In the genomic region with DNA sequence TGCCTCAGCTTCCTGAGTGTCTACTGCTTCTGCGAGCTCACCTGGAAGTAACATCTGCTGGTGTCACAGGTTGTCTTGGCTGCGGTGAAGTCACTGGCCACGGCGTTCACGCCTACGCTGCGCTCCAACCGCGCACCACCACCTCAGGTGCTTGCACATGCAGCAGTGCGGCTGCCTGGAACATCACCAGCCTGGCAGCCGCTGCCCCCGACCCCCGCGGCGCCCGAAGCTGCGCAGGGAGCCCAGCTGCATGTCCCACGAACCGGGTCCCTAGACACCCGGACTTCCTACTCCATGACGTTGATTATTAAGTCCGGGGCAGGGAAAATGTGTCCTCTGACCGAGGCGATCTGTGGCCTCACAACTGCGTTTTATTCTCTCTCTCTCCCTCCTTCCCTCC, we compare ENCODE assay signal across 26 mouse cellular contexts. TPM values are rescaled to one million over a fixed set of nuclear protein-coding genes. Genes with fewer than 3 reads are reported as not detected.
DNase-seq lines count a peak whose midpoint lies in the region; ATAC-seq and TF ChIP-seq lines count a peak whose summit lies in the region.
"Had no signal": no experiment of that assay in that cellular context is flagged by ENCODE, and none has a peak within 500 bp of the region (broad histone marks: within the 10 kb centered on the region; RNA-seq: fewer than 3 reads in every experiment).

No protein-coding gene starts in this region.

- peaks cover 14% of the 10 kb centered on the region for H3K4me1 ChIP-seq in hindbrain, embryonic 12.5 days
- peaks cover 11% of the 10 kb centered on the region for H3K4me1 ChIP-seq in hindbrain, embryonic 16.5 days (ENCODE audit: control insufficient read depth, insufficient read depth, low read depth, low read length)
- H3K4me1 ChIP-seq in G1E (ENCODE audit: insufficient read depth, low read depth, low read length), result peaks cover 67% of the 10 kb centered on the region
- peaks cover 43 to 50% of the 10 kb centered on the region in 2 experiments for H3K4me1 ChIP-seq in liver, embryonic 14.5 days (replicated peaks; ENCODE audit: control insufficient read depth in 2 of 2, insufficient read depth in 2 of 2, low read length in 1 of 2)

- no peak for ATAC-seq in hindbrain, embryonic 12.5 days (ENCODE audit: low FRiP score)
- no peak for ATAC-seq in hindbrain, embryonic 16.5 days
- ATAC-seq in G1E (ENCODE audit: extremely low read depth, insufficient number of reproducible peaks, low FRiP score, poor library complexity, severe bottlenecking), result no peak
- ATAC-seq in liver, embryonic 14.5 days (ENCODE audit: insufficient read depth), result no peak
- ATAC-seq: activated CD4-positive, CD25-positive, alpha-beta regulatory T cell, adult 4 months; forebrain, embryonic 15.5 days; intestine, embryonic 15.5 days had no signal

- DNase-seq in heart, adult 11 months, result peak; percentile 92
- DNase-seq in heart, adult 9 months (ENCODE audit: low spot score in 2 of 2), result no peak
- no peak for DNase-seq in G1E (ENCODE audit: low spot score)
- no peak for DNase-seq in liver, embryonic 14.5 days (ENCODE audit: low read depth in 3 of 3, low spot score in 3 of 3)
- DNase-seq in retina, embryonic 14.5 days (ENCODE audit: low spot score), result no peak
- DNase-seq in cerebellum, adult 18-20 months, result no peak
- DNase-seq: adrenal gland, postnatal 14 days; cerebellum, adult 11 months; cerebellum, postnatal 14 days; kidney, adult 8-10 months; kidney, postnatal 10 days; left cerebral cortex, postnatal 4 days; lung, postnatal 4 days; right cerebral cortex, postnatal 25 days; spleen, adult 18-20 months had no signal

- TF ChIP-seq CTCF in G1E (IDR thresholded peaks at IDR 0.05; ENCODE audit: low read depth, low read length), result no peak
- TF ChIP-seq CTCF in liver, embryonic 14.5 days (IDR thresholded peaks at IDR 0.05; ENCODE audit: low read depth), result no peak

- peaks cover 9% of the 10 kb centered on the region; the same call in 1 of the 2 replicates for H3K36me3 ChIP-seq in hindbrain, embryonic 12.5 days
- H3K36me3 ChIP-seq in hindbrain, embryonic 16.5 days (ENCODE audit: control insufficient read depth, insufficient read depth, low read length), result no peaks in the 10 kb centered on the region
- peaks cover 2% of the 10 kb centered on the region for H3K36me3 ChIP-seq in G1E (replicated peaks)
- H3K36me3 ChIP-seq in liver, embryonic 14.5 days (replicated peaks; ENCODE audit: control insufficient read depth, insufficient read depth, low read depth), result no peaks in the 10 kb centered on the region
- H3K36me3 ChIP-seq: embryonic facial prominence, embryonic 12.5 days; forebrain, embryonic 15.5 days; intestine, embryonic 15.5 days; limb, embryonic 15.5 days had no signal

- no peak overlapping the region for H3K4me2 ChIP-seq in hindbrain, embryonic 12.5 days (replicated peaks)
- no peak overlapping the region for H3K4me2 ChIP-seq in hindbrain, embryonic 16.5 days (ENCODE audit: low read length)
- peak overlapping the region; percentile 82 for H3K4me2 ChIP-seq in liver, embryonic 14.5 days (ENCODE audit: low read depth)
- H3K4me2 ChIP-seq: embryonic facial prominence, embryonic 12.5 days; forebrain, embryonic 15.5 days; hindbrain, embryonic 13.5 days; limb, embryonic 15.5 days; neural tube, embryonic 15.5 days had no signal

- no peak for TF ChIP-seq EP300 in liver, embryonic 14.5 days (IDR thresholded peaks at IDR 0.05; ENCODE audit: low read depth)

- H3K9ac ChIP-seq in hindbrain, embryonic 12.5 days, result 0 out of 2 replicates have a peak overlapping the region, but pooled peaks have one; percentile 23
- no peak overlapping the region for H3K9ac ChIP-seq in hindbrain, embryonic 16.5 days (ENCODE audit: low read depth, low read length)
- peak overlapping the region; percentile 93 for H3K9ac ChIP-seq in liver, embryonic 14.5 days (replicated peaks)
- H3K9ac ChIP-seq: embryonic facial prominence, embryonic 12.5 days; forebrain, embryonic 15.5 days; hindbrain, embryonic 13.5 days; intestine, embryonic 15.5 days; limb, embryonic 15.5 days; neural tube, embryonic 15.5 days had no signal

- no peak overlapping the region for H3K4me3 ChIP-seq in hindbrain, embryonic 12.5 days
- no peak overlapping the region for H3K4me3 ChIP-seq in hindbrain, embryonic 16.5 days (ENCODE audit: low read length)
- H3K4me3 ChIP-seq in G1E (ENCODE audit: low read depth, low read length), result peak overlapping the region; percentile 33; the same call in 1 of the 2 replicates
- peak overlapping the region; percentile 65 to 73 for H3K4me3 ChIP-seq in liver, embryonic 14.5 days (ENCODE audit: insufficient read depth in 1 of 2, low read depth in 2 of 2, low read length in 2 of 2)
- H3K4me3 ChIP-seq: embryonic facial prominence, embryonic 12.5 days; forebrain, embryonic 15.5 days; hindbrain, embryonic 13.5 days; intestine, embryonic 15.5 days; limb, embryonic 15.5 days; neural tube, embryonic 15.5 days had no signal

- no peaks in the 10 kb centered on the region for H3K9me3 ChIP-seq in hindbrain, embryonic 12.5 days (replicated peaks)
- H3K9me3 ChIP-seq in hindbrain, embryonic 16.5 days (ENCODE audit: control insufficient read depth, low read length), result no peaks in the 10 kb centered on the region
- H3K9me3 ChIP-seq in G1E (replicated peaks), result no peaks in the 10 kb centered on the region
- H3K9me3 ChIP-seq in liver, embryonic 14.5 days (ENCODE audit: control insufficient read depth, low read length), result no peaks in the 10 kb centered on the region
- H3K9me3 ChIP-seq: embryonic facial prominence, embryonic 12.5 days; forebrain, embryonic 15.5 days; hindbrain, embryonic 13.5 days; intestine, embryonic 15.5 days; limb, embryonic 15.5 days; neural tube, embryonic 15.5 days had no signal

- peaks cover 4% of the 10 kb centered on the region; the same call in 1 of the 2 replicates for H3K27me3 ChIP-seq in hindbrain, embryonic 12.5 days
- H3K27me3 ChIP-seq in hindbrain, embryonic 16.5 days (replicated peaks; ENCODE audit: control insufficient read depth, insufficient read depth, low read length), result no peaks in the 10 kb centered on the region
- peaks cover 18% of the 10 kb centered on the region for H3K27me3 ChIP-seq in G1E (ENCODE audit: insufficient read depth, low read length)
- no peaks in the 10 kb centered on the region for H3K27me3 ChIP-seq in liver, embryonic 14.5 days (ENCODE audit: control insufficient read depth, insufficient read depth, low read length)
- H3K27me3 ChIP-seq: embryonic facial prominence, embryonic 12.5 days; forebrain, embryonic 15.5 days; intestine, embryonic 15.5 days; limb, embryonic 15.5 days; neural tube, embryonic 15.5 days had no signal

- 72% methylated on average over 25 of the region's 25 CpGs for WGBS in hindbrain, embryonic 12.5 days
- WGBS in hindbrain, embryonic 16.5 days, result 74% methylated on average over 25 of the region's 25 CpGs
- 74% methylated on average over 25 of the region's 25 CpGs for WGBS in liver, embryonic 14.5 days (ENCODE audit: insufficient replicate concordance)

- H3K27ac ChIP-seq in hindbrain, embryonic 12.5 days, result no peak overlapping the region
- H3K27ac ChIP-seq in hindbrain, embryonic 16.5 days (ENCODE audit: low read depth, low read length), result no peak overlapping the region
- H3K27ac ChIP-seq in liver, embryonic 14.5 days, result peak overlapping the region; percentile 99
- H3K27ac ChIP-seq: embryonic facial prominence, embryonic 12.5 days; forebrain, embryonic 15.5 days; hindbrain, embryonic 13.5 days; intestine, embryonic 15.5 days; limb, embryonic 15.5 days; neural tube, embryonic 15.5 days had no signal

RNA-seq across cellular contexts. Expression of a gene that starts 3.0 kb away (rescaled TPM):
- 9.8 and 11.1 TPM in 2 replicates for polyA plus RNA-seq in hindbrain, embryonic 12.5 days (2016; fragmentation: Nextera tagmentation; extraction: Ambion mirVana)
- polyA plus RNA-seq in hindbrain, embryonic 16.5 days (2015; fragmentation: Nextera tagmentation; extraction: Ambion mirVana), result 6.8 and 7.9 TPM in 2 replicates
- total RNA-seq in G1E (2014; fragmentation: Nextera tagmentation) (7.4 and 19.6 TPM in 2 replicates), G1E (2017) (12.3 and 15.0 TPM in 2 replicates)
- 78.9 and 92.7 TPM in 2 replicates for polyA plus RNA-seq in G1E (2012)
- polyA plus RNA-seq in liver, embryonic 14.5 days (2012; rRNA removed), result 33.9 and 35.0 TPM in 2 replicates
- polyA plus RNA-seq in liver, embryonic 14.5 days (2014; fragmentation: Nextera tagmentation; extraction: Ambion mirVana), result 9.5 and 14.3 TPM in 2 replicates

RNA-seq across cellular contexts. Expression of a gene that starts 20.6 kb away (rescaled TPM):
- 22.1 and 23.8 TPM in 2 replicates for polyA plus RNA-seq in hindbrain, embryonic 12.5 days (2016; fragmentation: Nextera tagmentation; extraction: Ambion mirVana)
- polyA plus RNA-seq in hindbrain, embryonic 16.5 days (2015; fragmentation: Nextera tagmentation; extraction: Ambion mirVana), result 16.3 and 18.5 TPM in 2 replicates
- not detected in 2 replicates for total RNA-seq in G1E (2014; fragmentation: Nextera tagmentation)
- total RNA-seq in G1E (2017), result 0.12 and 0.22 TPM in 2 replicates
- 0.02 and 0.03 TPM in 2 replicates for polyA plus RNA-seq in G1E (2012)
- 0.27 and 0.34 TPM in 2 replicates for polyA plus RNA-seq in liver, embryonic 14.5 days (2012; rRNA removed)
- polyA plus RNA-seq in liver, embryonic 14.5 days (2014; fragmentation: Nextera tagmentation; extraction: Ambion mirVana), result 0.08 and 0.17 TPM in 2 replicates
- total RNA-seq: megakaryocyte-erythroid progenitor cell, adult 5-6 weeks had no signal
- polyA plus RNA-seq: activated CD4-positive, CD25-positive, alpha-beta regulatory T cell, adult 4 months had no signal

RNA-seq across cellular contexts. Expression of a gene that starts 31.3 kb away (rescaled TPM):
- polyA plus RNA-seq in hindbrain, embryonic 12.5 days (2016; fragmentation: Nextera tagmentation; extraction: Ambion mirVana), result 131 and 139 TPM in 2 replicates
- 168 and 190 TPM in 2 replicates for polyA plus RNA-seq in hindbrain, embryonic 16.5 days (2015; fragmentation: Nextera tagmentation; extraction: Ambion mirVana)
- total RNA-seq in G1E (2014; fragmentation: Nextera tagmentation) (17.0 and 18.9 TPM in 2 replicates), G1E (2017) (16.1 and 16.7 TPM in 2 replicates)
- polyA plus RNA-seq in G1E (2012), result 171 and 172 TPM in 2 replicates
- 20.4 and 34.3 TPM in 2 replicates for polyA plus RNA-seq in liver, embryonic 14.5 days (2012; rRNA removed)
- 54.1 and 56.3 TPM in 2 replicates for polyA plus RNA-seq in liver, embryonic 14.5 days (2014; fragmentation: Nextera tagmentation; extraction: Ambion mirVana)

RNA-seq across cellular contexts. Expression of a gene that starts 34.2 kb away (rescaled TPM):
- not detected in 2 replicates for polyA plus RNA-seq in hindbrain, embryonic 12.5 days (2016; fragmentation: Nextera tagmentation; extraction: Ambion mirVana)
- 0.11 and 0.14 TPM in 2 replicates for polyA plus RNA-seq in hindbrain, embryonic 16.5 days (2015; fragmentation: Nextera tagmentation; extraction: Ambion mirVana)
- total RNA-seq in G1E (2014; fragmentation: Nextera tagmentation) (1.9 and 2.7 TPM in 2 replicates), G1E (2017) (2.3 and 3.1 TPM in 2 replicates)
- polyA plus RNA-seq in G1E (2012), result 4.6 and 5.6 TPM in 2 replicates
- polyA plus RNA-seq in liver, embryonic 14.5 days (2012; rRNA removed), result 0.11 and 0.13 TPM in 2 replicates
- polyA plus RNA-seq in liver, embryonic 14.5 days (2014; fragmentation: Nextera tagmentation; extraction: Ambion mirVana), result 0.18 and 0.39 TPM in 2 replicates
- total RNA-seq: adrenal gland, postnatal 14 days; gastrocnemius, adult 8-10 months had no signal
- polyA plus RNA-seq: embryonic facial prominence, embryonic 12.5 days had no signal

RNA-seq across cellular contexts. Expression of a gene that starts 37.6 kb away (rescaled TPM):
- polyA plus RNA-seq in hindbrain, embryonic 12.5 days (2016; fragmentation: Nextera tagmentation; extraction: Ambion mirVana), result 16.0 and 17.7 TPM in 2 replicates
- 21.9 and 23.9 TPM in 2 replicates for polyA plus RNA-seq in hindbrain, embryonic 16.5 days (2015; fragmentation: Nextera tagmentation; extraction: Ambion mirVana)
- total RNA-seq in G1E (2014; fragmentation: Nextera tagmentation), result 79.8 and 104 TPM in 2 replicates
- 15.7 and 18.9 TPM in 2 replicates for total RNA-seq in G1E (2017)
- polyA plus RNA-seq in G1E (2012), result 323 and 357 TPM in 2 replicates
- polyA plus RNA-seq in liver, embryonic 14.5 days (2012; rRNA removed), result 11.1 and 13.0 TPM in 2 replicates
- polyA plus RNA-seq in liver, embryonic 14.5 days (2014; fragmentation: Nextera tagmentation; extraction: Ambion mirVana), result 5.4 and 6.3 TPM in 2 replicates

Comparison
In these comparisons a context has a peak if more than half of its experiments do, and no peak if none do; other contexts are left out.
1. H3K4me3 ChIP-seq: peak in G1E (single experiment) and liver, embryonic 14.5 days (2 of 2); none in hindbrain, embryonic 12.5 days (single experiment) and hindbrain, embryonic 16.5 days (single experiment).
2. RNA of a gene that starts 20.6 kb away (polyA plus RNA-seq): 22.1 to 23.8 TPM in hindbrain, embryonic 12.5 days and 16.3 to 18.5 TPM in hindbrain, embryonic 16.5 days; 0.08 to 0.34 TPM in liver, embryonic 14.5 days and 0.02 to 0.03 TPM in G1E; every median in the first group is over 10 times any median in the second.